Mouse (Mus musculus): ENCODE results near the gene Spink4. TPM values are rescaled to one million over a fixed set of nuclear protein-coding genes. Genes with fewer than 3 reads are reported as not detected.

Gene Spink4
- total RNA-seq, 1 experiment from 2014 or later, result not detected

Other genes starting within 250 kb of the Spink4 start
- gene Aptx, start 216.9 kb upstream of the Spink4 start, total RNA-seq (2017), result 11.6 and 12.6 TPM in 2 replicates
- gene Dnaja1, start 197.9 kb upstream of the Spink4 start, total RNA-seq (2017), result 405 and 607 TPM in 2 replicates
- gene Smu1, start 162.1 kb upstream of the Spink4 start, total RNA-seq (2017), result 140 and 144 TPM in 2 replicates
- 28.5 and 36.1 TPM in 2 replicates for gene B4galt1, start 66.0 kb upstream of the Spink4 start, total RNA-seq (2017)
- gene Bag1, start 28.2 kb downstream of the Spink4 start, total RNA-seq (2017), result 272 and 383 TPM in 2 replicates
- 92.7 and 116 TPM in 2 replicates for gene Chmp5, start 28.4 kb downstream of the Spink4 start, total RNA-seq (2017)
- gene Nfx1, start 50.9 kb downstream of the Spink4 start, total RNA-seq (2017), result 72.2 and 82.7 TPM in 2 replicates
- not detected in 2 replicates for gene Aqp7, start 128.1 kb downstream of the Spink4 start, total RNA-seq (2017)
- gene Aqp3, start 178.1 kb downstream of the Spink4 start, total RNA-seq (2017), result not detected in 2 replicates
- gene Nol6, start 204.4 kb downstream of the Spink4 start, total RNA-seq (2017), result 19.9 and 25.8 TPM in 2 replicates
- 37.9 and 52.8 TPM in 2 replicates for gene Ube2r2, start 215.7 kb downstream of the Spink4 start, total RNA-seq (2017)

All from hematopoietic stem cell, adult 5-6 weeks (primary cell).